Mouse (Mus musculus): ENCODE measurements at regions not wholly inside any gene's neighbourhood (a gene's known extent, or its start where the extent isn't known, plus 50 kb on each side); places are given as distances from the start of the nearest gene placed in this dataset.

DNA sequence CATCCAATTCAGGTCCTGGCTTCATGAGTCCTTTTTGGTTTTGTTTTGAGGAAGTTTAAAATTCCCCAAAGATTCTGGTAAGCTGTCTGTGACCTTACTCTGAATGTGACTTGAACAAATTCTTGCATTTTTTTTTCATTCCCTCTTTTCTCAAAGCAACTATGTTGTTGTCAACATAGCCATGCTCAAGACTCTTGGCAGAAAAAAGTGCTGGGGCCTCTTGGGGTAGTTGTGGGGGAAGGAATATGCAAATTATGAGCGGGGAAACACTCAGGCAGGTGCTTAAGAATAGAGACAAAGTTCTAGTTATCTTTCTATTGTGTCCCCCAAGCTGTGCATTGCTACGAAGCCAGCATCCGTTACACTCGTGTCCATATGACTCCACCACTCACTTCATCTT lies 99.2 kb downstream of the Hs3st3b1 start:
- no peak for ATAC-seq (replicated peaks in 1 of 2; ENCODE audit: insufficient read depth in 1 of 2, low FRiP score in 2 of 2, low TSS enrichment in 1 of 2, low read depth in 1 of 2, poor library complexity in 2 of 2, severe bottlenecking in 2 of 2)

DNA sequence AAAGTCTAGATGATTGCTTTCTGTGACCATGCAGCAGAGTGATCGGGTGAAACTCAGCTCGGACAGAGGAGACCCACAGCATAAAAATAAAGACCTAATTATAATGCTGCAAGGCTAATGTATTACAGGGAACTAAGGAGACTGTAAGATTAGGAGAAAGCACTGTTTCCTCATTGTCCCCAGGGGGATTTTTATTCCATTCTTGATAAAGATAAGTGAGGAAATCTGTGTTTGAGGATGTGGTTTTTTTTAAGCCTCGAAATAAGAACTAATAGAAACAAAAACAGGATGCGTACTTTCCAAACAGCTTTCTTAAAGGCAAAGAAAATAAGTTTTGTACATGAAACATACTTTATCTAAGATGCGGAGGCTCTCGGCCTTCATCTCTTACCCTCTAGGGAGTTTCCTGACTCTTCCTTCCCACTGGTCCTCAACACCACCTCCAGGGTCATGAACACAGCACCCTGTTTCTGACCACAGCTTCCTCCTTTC lies 94.8 kb downstream of the Hs3st3b1 start:
- ATAC-seq (replicated peaks in 1 of 2; ENCODE audit: insufficient read depth in 1 of 2, low FRiP score in 2 of 2, low TSS enrichment in 1 of 2, low read depth in 1 of 2, poor library complexity in 2 of 2, severe bottlenecking in 2 of 2) = no peak

DNA sequence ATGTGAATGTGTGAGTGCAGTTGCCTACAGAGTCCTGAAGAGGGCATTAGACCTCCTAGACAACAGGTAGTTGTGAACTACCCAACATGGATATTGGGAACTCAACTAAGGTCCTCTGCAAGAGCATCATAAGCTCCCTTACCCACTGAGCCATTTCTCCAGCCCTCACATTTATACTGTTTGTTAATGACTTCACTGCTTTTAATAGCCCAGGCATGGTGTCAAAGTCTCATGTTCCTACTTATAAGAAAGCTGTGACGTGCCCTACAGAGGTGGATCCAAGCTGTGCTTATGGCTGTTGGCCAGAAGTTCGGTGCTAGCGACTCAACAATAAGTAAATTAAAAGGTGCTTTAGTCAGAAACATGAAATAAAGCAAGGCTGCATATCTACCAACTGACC lies 88.6 kb downstream of the Hs3st3b1 start:
- ATAC-seq (replicated peaks in 1 of 2; ENCODE audit: insufficient read depth in 1 of 2, low FRiP score in 2 of 2, low TSS enrichment in 1 of 2, low read depth in 1 of 2, poor library complexity in 2 of 2, severe bottlenecking in 2 of 2) = no peak

DNA sequence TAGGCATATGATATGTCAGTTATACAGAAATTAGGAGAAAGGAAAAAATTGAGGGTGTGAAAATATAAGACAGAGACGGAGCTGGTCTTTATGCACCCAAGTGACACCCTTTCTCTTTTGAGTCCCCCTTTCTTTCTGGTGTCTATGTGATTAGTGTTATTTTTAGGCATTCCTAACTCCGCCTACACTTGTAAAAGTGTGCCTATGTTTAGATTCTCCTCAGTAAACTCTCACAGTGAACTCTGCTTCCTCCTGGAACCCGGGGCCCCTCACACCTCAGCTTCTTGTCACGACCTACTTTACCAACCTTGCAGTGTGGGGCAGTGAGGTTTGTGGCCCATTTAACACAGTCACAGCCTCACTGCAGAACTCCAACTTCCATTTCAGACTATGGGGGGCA lies 88.0 kb downstream of the Hs3st3b1 start:
- no peak for ATAC-seq (replicated peaks in 1 of 2; ENCODE audit: insufficient read depth in 1 of 2, low FRiP score in 2 of 2, low TSS enrichment in 1 of 2, low read depth in 1 of 2, poor library complexity in 2 of 2, severe bottlenecking in 2 of 2)

DNA sequence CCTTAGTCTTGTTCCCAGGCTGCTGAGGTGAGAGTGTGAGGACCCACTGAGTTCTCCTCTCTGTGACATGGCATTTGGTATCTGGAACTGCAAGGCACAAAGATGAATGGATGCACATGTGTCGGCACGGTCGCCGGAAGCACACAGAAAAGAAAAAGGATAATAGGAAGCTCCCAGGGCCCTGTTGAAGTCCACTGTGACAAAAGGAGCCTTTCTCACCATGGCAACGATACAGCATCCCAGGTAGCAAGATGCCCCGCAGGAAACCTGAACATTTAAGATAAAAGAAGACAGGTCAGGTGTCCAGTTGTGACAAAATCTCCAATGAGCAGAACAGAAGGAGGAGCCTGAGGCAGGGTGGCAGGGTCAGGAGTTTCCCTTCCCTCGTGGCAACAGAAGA lies 87.5 kb downstream of the Hs3st3b1 start:
- no peak for ATAC-seq (replicated peaks in 1 of 2; ENCODE audit: insufficient read depth in 1 of 2, low FRiP score in 2 of 2, low TSS enrichment in 1 of 2, low read depth in 1 of 2, poor library complexity in 2 of 2, severe bottlenecking in 2 of 2)
